Mouse (Mus musculus) gastrocnemius, postnatal 25 days (tissue): ENCODE data around the gene Msi1. TPM values are rescaled to one million over a fixed set of nuclear protein-coding genes. Genes with fewer than 3 reads are reported as not detected.

ENCODE experiments used
- DNase-seq: peaks from one replicate; pipeline ENCODE4 v3.0.0; 2022
- long read RNA-seq, 2 experiments: library from polyadenylated mRNA; stranded (forward); transcript quantifications; one replicate each; pipeline ENCODE4 v2.0.0; 2021
- total RNA-seq, 2 experiments: library from RNA; stranded (reverse); gene quantifications; 1 replicate in 1 of 2; 2 replicates in 1 of 2; pipeline ENCODE4 v1.2.3; 2021

The Msi1 gene
- under 1 TPM; 0.29 to 0.61 TPM for total RNA-seq
- long read RNA-seq, experiment 1, result 0 reads
- long read RNA-seq, experiment 2, result 0 reads

- no peak for DNase-seq
Measured at GRCm38 (mm10) chr5:115429359-115430186, at the start of gene Msi1. Gene Msi1, plus strand, starts transcription at chr5:115429599.

DNA sequence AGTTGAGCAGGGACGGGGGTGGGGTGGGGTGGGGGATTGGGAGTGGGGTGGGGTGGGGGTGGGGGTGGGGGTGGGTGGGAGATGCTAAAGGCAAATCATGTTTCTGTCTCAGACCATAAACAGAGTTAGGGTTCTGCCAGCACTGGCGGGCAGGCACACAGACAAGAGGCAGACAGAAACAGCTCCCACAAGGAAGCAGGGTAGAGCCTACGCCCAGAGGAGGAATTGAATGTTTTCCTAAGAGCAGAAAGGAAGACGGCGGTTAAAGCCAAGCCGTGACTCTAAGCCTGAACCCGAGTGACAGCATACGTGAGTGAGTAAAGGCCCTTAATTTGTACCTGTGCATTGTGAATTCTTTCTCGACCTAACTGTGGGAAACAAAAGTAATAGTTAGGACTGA, 37.5 kb upstream of the Msi1 start:
- DNase-seq, result no peak

GRCm38 (mm10) chr5:115392969-115393368, 36.4 kb upstream of the Msi1 start:
- no peak for DNase-seq

DNA sequence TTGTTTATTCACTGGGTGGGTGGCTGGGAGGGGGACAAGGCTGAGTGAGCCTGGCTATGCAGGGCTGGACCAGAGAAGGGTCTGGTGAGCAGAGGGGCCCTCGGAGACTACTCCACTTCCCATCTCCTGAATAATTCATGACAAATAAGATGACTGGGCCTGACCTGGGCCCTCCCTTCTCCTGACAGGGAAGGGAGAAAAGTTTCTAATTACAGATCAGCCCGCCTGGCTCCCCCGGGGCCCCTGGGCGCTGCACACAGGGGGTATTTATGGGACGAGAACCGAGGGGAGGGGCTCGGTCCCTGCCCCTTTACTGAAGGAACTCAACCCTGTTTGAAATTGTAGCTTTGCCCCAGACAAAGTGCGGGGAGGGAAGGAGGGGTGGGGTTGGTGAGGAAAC, 35.2 kb upstream of the Msi1 start:
- no peak for DNase-seq

DNA sequence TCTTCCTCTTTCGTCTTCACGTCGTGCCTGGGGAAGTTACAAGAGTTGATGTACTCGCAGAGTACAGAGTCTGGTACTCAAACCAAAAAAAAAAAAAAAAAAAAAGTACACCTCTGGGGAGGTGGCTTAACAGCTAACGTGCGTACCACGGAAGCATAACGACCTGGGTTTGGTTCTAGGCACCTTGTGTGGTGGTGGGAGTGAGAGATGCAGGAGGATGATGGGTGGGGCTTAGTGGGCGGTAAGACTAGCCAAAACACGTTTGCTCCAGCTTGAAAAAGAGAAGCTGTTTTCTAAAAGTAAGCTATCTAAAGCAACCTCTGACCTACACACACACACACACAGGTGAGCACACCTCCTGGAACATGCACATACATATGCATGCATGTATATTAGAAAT, 34.6 kb upstream of the Msi1 start:
- DNase-seq, result no peak

GRCm38 (mm10) chr5:115396654-115397053, 32.7 kb upstream of the Msi1 start:
- DNase-seq, result no peak

GRCm38 (mm10) chr5:115397839-115398780, 31.3 kb upstream of the Msi1 start:
- no peak for DNase-seq

DNA sequence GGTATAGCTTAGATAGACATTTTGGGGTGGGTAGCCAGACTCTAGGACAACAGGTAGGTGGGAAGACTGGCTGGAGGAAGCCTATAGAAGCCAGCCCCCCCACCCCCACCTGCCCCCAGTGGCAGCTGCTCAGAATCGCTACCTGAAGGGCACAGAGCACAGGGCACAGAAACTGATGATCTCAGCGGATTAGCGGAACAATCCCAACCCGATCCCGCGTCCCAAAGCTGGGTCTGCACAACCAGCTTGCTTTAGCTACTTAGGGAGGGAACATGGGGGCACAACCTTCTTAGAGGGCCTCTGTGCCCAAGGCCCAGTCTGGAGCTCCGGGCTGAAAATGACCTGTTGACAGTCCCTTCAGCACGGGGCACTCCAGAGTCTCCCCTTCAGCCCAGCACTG, 27.3 kb upstream of the Msi1 start:
- no peak for DNase-seq

GRCm38 (mm10) chr5:115403436-115404140, 25.8 kb upstream of the Msi1 start:
- DNase-seq, result no peak

DNA sequence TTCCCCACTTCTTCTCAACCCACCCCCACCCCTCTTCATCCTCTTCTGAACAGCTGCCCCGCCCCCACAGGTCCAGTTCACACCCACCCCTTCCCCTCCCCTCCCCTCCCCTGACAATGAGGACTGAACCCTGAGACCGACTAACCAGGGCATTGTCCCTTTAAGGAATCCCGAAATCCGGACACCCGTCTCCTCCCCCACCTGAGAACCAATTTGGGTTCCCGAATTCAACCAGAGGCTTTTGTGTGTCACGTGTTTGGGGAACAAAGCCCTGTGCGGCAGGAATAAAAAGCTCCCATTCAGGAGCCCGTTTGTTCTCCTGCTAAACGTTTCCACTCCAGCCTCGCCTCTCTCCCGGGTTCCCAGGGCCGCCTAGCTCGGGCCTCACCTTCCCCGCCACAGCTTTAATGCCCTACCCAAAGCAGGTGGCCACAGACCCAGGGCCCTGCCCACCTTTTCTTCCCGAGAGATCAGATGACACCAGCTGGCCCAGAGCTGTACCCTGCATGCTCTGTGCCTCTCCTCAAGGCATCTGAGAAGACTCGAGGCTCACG, 25.1 kb upstream of the Msi1 start:
- no peak for DNase-seq

DNA sequence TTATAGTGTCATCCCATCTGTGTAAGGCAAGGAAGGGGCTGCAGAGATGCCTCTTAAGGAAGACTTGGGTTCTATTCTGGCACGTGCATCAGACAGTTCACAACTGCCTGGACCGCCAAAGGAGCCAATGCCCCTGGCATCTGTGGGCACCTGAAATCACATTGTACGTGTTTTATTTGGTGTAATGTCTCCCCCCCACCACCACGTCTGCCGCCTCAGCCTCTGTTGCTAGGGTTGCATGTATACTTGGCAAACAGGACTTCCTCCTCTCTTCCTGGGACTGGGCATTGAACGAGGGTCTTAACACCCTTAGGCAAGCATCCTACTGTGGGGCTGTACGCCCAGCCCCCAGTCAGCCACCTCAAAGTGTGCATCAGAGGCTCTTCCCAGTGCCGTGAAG, 24.2 kb upstream of the Msi1 start:
- no peak for DNase-seq

GRCm38 (mm10) chr5:115408110-115408509, 21.3 kb upstream of the Msi1 start:
- no peak for DNase-seq

DNA sequence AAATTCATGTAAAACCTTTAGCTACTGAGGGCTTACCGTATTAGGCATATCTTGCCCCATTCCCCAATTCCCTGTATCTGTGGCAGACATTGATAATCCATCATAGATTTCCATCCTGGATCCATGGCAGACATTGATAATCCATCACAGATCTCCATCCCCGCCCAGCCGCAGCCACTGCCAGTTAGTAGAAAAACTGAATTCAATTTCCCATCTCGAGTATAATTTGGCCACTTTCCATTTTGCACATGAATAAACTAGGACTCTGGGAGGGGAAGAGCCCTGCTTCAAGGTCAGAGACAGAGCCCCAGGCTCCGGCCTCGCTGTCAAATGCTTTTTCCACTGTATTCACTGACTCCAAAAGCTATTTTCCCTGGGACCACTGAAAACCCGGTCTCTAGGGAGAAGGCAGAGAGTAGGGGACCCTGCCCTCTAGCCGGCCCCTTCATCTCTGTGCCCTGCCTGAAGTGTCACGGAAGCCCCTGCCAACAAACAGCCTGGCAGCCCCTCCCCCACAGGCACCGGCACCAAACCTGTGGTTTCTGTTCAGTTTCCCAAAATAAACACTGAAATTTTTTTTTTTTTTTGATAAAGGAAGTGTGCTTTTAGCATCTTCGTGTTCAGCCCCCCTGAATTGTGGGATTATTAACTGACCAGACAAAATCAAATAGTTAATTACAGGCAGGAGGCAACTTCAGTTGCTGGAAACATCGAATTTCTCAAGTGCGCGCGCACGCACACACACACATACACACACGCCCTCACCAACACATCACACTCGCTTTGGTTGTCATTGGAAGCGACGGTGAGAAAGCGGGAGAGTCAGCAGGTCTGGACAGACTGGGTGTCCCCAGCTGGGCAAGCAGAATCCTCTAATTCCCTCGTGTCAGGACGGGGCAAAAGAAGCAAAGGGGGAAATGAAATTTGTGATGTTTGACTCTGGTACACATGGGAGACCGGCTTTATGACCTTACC, 14.0 kb upstream of the Msi1 start:
- no peak for DNase-seq

- DNase-seq, result no peak
Measured at GRCm38 (mm10) chr5:115428831-115429358, 504 bp upstream of the Msi1 start.

GRCm38 (mm10) chr5:115430187-115430960, 975 bp downstream of the Msi1 start:
- DNase-seq, result no peak

DNA sequence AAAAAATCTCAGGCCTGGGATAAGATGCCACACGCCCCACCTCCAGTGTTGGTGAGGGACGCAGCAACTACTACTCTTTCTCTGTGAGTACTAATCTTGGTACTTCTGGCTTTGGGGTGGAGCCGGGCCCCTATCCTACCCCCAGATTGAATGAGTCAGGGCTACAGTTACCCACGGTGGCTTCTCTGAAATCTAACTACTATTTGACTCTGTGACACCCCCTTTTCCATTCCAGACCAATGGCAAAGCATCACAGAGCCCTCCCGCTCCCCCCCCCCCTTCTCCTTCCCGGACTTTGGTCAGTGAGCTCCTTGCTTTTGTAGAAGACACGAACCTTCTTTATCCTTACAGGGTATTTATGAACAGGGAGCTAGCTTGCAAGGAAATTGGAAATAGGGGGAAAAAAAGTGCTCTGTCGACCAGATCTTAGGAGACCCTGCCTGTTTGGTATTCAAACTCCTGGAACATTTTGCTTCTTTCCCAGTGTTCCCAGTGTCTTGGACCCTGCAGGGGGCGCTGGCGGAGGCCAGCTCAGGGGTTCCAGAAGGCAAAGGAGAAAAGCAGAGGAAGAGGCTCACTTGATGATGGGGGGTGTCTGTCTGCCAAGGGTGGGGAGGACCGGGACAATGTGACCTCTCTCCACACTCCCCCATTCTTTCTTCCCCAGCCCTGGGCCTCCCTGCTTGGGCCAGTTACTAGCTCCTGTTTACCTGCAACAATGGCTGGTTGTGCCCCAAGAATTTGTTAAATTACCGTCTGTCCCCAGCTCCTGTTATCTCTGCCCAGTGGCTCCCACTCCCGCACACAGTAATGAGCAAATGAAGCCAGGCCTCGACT, 1.9 kb downstream of the Msi1 start:
- no peak for DNase-seq

GRCm38 (mm10) chr5:115431898-115432259, 2.5 kb downstream of the Msi1 start:
- DNase-seq, result no peak

DNA sequence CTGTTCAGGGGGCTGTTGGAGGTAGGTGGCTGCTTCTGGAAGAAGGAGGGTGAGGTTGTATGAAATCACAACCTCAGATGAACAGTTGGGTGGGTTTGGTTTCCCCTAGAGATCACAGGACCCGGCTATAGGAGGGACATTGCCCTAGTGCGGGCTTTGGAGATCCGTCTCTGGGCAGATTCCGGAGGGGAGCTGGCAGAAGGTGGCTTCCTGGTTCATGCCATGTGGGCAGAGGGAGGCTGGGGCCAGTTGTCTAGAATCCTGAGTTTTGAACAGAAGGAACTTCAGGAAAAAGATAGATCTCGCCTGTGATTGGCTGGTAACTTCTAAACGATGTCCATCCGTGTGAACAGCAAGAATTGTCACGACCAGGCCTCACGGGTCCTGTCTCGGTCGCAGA, 3.0 kb downstream of the Msi1 start:
- no peak for DNase-seq

GRCm38 (mm10) chr5:115433191-115433590, 3.8 kb downstream of the Msi1 start:
- no peak for DNase-seq
